Mouse (Mus musculus): Measurements from ENCODE around the gene Fgfr3.

Gene Fgfr3

DNA sequence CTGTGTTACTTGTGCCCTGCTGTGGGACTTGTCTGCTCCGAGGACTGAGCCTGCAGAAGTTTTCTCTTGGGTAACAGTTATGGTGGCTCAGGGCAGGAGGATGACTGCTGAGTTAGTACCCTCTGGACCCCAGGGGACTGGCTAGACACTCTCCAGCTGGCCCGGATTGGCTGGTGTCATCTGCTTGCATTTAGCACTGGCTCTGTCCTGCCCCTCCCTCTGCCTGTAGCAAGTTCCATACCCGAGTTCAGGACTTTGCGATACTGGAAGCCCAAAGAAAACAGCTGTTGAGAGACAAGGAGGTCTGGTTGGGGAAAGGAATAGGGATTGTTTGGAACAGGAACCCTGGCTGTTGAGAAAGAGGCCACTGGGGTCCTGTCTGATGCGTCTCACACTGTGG is 9.0 kb downstream of the Fgfr3 start:
- no peak for DNase-seq (ENCODE audit: low spot score)

DNA sequence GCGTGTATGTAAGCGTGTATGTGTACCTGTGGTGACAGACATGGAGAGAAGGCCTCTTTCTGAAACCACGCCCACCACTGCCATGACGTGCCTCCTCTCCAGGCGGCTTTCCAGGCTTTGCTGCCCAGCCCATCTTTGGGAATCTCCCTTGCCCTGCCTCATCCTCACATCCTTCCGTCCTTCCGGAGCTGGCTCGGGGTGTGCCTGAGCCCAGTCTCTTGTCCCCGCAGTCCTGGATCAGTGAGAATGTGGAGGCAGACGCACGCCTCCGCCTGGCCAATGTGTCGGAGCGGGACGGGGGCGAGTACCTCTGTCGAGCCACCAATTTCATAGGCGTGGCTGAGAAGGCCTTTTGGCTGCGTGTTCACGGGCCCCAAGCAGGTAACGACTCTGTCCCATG is 9.6 kb downstream of the Fgfr3 start:
- no peak for DNase-seq (ENCODE audit: low spot score)

DNA sequence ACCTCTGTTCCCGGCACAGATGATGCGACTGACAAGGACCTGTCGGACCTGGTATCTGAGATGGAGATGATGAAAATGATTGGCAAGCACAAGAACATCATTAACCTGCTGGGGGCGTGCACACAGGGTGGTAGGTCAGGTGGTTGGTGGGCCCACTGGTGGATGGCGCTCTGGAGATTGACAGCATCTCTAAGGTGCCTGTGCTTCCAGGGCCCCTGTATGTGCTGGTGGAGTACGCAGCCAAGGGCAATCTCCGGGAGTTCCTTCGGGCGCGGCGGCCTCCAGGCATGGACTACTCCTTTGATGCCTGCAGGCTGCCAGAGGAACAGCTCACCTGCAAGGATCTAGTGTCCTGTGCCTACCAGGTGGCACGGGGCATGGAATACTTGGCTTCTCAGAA is 12.4 kb downstream of the Fgfr3 start:
- no peak for DNase-seq (ENCODE audit: low spot score)

DNA sequence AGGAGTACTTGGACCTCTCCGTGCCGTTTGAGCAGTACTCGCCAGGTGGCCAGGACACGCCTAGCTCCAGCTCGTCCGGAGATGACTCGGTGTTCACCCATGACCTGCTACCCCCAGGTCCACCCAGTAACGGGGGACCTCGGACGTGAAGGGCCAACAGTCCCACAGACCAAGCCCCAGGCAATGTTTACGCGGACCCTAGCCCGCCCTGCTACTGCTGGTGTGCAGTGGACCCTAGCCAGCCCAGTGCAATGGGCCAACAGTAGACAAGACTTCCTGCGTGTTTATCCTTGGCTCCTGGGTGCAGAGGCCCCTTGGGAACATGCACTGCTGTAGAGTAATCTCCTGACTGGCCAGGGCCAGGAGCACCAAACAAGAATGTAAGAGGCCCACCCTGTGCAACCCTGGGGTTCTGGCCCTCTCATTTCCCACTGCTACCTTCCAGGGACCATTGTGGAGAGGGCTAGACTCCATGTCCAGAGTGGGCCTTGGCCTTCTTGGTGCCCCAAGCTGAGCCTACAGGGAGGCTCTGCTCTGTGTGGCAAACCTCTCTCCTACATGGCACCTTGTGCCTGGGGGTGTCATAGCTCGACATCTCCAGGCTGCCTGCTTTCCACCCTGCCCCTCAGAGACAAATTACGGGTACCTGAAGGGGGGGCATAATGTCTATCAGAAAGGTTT is 14.1 kb downstream of the Fgfr3 start:
- DNase-seq (ENCODE audit: low spot score): no peak

DNA sequence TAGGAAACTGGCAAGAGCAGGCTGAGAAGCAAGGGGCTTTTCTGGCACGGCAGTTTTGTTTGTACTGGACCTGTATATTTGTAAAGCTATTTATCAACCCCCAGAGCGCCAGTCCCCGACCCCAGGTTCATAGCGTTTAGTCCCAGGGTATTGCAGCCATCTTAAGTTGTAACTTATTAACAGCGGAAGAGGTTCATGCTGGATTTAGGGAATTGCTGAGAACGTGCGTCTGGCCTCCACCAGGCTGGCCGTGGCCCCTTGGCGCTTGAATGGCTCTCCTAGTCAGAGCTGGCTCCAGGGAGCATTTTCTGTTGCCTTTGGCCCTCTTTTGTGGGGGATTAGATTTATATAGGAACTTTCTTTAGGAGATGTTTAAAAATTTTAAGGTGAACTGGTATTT is 14.8 kb downstream of the Fgfr3 start:
- DNase-seq (ENCODE audit: low spot score): no peak

DNA sequence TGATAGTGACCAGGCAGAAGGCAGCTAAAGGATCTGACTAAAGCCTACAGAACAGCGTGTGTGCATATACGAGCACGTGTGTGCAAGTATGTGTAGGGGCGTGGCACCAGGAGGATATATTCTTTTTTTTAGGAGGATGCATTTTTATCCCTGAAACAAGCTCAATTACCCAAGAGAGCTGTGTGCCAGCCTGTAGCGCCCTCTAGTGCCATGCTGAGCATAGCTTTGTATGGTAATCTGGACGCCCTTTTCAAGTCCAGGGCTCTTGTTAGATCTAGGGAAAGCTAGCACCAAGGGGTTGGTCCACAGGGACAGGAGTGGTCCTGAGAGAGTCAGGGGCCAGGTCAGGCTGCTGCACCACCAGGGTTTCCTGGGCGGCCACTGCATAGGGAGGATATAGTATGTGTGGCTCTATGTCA is 16.4 kb downstream of the Fgfr3 start:
- DNase-seq (ENCODE audit: low spot score): peak; percentile 68

DNA sequence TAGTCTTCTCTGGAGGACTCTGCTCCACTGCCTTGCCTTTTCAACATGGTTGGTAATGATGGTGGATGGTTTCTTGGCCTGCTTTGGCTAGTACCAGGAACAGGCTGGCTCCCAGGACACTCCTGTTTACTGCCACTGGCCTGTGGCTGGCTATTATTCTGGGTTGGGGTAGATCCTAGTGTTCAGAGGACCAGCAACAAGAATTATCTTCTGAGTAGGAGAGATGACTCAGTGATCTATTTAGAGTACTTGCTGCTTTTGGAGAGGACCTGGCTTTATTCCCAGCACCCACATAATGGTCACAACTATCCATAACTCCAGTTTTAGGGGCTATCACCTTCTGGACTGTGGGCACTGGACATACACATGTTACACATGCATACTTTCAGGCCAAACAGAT is 16.9 kb downstream of the Fgfr3 start:
- no peak for DNase-seq (ENCODE audit: low spot score)

DNA sequence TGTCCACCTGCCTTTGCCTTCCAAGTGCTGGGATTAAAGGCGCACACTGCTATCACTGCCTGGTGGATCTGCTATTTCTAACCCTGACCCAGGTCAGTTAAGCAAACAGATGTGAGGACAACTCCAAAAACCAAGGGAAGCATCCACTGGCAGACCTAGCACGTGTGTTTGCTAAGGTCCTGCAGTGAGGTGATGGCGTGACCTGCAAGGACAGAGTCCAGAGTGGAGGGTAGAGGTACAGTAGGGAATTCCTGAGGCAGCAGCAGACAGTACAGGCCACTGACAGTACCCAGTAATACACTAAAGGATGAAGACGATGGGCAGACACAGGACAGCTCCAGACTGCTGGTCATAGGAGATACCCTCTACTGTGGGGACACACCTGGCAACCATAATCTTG is 19.1 kb downstream of the Fgfr3 start:
- no peak for DNase-seq (ENCODE audit: low spot score)

DNA sequence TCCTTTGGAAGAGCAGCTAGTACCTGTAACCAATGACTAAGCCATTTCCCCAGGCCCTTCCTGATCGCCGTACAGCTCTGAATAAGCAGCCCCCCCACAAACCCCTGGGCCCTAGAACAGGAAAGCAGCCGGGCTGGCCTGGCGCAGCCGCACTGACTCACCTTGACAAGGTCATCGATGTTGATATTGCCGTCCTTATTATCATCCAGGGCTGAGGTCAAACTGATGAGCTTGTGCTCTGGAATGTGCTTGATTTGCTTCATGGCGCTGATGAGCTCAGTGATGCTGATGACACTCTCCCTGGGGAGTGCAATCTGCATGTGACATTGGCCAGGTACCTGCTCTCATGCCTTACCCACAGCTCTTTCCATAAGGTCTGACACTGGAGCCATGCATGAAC is 22.0 kb downstream of the Fgfr3 start:
- no peak for DNase-seq (ENCODE audit: low spot score)

DNA sequence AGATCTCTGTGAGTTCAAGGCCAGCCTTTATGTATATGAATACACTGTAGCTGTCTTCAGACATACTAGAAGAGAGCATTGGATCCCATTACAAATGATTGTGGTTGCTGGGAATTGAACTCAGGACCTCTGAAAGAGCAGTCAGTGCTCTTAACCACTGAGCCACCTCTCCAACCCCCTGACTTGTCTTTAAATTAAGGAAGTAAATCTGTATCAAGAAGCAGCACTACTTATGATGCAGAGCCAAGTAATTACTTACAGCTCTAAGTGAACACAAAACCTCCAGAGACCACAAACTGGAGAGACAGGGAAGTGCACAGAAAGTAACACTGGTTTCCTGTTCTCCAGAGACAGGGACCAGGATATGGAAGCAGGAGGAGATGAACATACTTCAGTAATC is 55.7 kb downstream of the Fgfr3 start:
- DNase-seq (ENCODE audit: low spot score): no peak

DNA sequence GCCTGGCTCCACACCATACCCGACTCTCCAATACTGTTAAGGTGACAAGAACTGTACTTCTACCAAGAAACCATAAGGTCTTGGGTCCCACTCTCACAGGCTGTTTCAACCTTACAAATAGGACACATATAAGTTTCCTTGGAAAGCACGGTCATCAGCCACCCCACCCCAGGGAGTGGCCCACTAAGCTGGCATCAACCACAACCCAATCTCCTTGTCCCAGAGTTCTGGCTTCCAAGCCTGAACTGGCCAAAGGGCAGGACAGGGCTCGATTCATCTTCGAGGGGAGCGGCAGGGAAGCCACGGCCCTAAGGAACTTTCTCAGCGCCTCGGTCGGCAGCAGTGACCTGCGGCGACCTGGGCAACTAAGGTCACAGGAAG is 60.5 kb downstream of the Fgfr3 start:
- no peak for DNase-seq (ENCODE audit: low spot score)

DNA sequence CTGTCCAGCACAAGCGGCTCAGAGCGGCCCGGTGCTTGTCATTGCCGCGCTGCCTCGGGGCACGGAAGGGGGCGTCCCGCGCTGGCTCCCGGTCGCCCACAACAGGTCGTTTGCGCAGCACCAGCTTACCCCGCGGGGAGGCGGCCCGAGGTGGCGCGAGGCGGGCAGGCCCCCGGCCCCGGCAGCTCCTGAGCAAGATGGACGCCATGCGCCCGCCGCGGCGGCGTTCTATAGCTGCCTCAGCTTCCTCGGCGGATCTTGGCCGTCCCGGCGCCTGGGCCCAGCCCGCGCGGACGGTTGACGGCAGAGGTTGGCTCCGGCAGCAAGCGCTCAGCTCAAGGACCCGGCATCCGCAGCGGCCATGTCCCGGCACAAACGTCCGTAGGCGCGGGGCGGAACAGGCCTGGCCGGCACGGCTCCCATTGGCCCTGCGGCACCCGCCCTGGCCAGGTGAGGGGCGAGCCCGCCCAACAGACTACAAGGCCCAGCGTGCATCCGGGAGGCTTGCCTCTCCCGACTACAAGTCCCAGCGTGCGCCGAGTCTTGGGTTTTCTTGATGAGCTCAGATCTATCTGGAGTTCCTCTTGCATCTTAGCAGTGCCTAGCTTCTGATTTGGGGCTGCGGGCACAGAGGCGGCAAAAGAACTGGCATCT is 61.0 kb downstream of the Fgfr3 start, which contains the start of gene Letm1:
TSS of gene Letm1 (minus strand) at position 473 of the 654 bp plus-strand sequence.
- DNase-seq (ENCODE audit: low spot score): peak; percentile 84

DNA sequence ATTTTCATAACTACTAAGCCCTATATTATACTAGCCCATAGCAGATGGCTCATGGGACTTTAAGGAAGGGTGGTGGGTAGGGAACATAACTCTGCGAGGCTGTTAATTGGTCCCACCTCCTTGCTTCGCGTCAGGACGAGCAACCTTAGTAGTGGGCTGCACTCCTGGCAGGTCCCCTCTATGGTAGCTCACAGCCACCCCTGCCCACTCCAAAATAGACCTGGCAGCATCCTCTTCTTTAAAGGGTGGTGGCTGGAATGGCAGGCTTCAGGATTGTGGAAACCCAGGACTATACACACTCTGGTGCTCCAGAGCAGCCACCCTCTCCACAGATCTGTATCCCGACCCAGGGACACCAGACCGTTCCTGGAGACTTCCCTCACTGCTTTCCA is 61.5 kb downstream of the Fgfr3 start:
- DNase-seq (ENCODE audit: low spot score): no peak

All from ovary, postnatal 14 days (tissue).